Mouse (Mus musculus): ENCODE measurements around the gene Gm38392.

The Gm38392 gene

DNA sequence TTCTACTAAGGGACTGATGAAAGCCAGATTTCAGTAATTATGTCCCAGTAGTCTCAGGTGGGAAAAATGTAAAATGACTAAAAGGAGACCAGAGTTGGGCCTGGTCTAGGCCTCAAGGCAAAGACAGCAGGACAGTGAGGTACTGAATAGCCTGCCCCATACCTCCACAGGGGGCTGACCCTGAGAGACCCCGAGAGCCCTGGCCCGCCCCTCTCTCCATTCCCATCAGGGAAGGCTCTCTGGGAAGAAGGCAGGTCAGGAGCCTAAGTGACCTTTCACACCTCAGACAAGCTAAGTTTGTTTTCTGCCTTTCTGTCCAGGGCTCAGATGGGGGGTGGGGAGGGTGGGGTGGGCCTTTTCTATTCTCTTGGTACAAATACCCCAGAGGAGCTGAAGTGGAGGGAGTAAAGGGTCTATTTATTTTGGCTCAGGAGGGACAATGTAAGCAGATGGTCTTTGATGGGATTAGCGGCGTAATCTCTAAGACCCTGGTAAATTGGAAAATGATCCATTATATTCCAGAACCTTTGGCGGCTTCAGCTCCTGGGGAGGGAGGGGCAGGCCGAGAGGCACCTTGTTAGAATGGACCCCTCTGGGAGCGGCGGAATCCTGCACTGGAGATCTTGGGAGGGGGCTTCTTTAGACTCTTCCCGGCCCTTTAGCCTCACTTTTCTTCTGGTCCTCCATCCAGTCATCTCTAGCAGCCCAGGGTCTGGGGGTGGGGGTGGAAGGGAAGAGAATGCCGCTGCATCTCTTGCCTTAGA lies 89.1 kb downstream of the Gm38392 start:
- DNase-seq = no peak
